Mouse (Mus musculus) olfactory bulb, adult 2 months (tissue): ENCODE data around the gene Mmgt2. TPM values are rescaled to one million over a fixed set of nuclear protein-coding genes. Genes with fewer than 3 reads are reported as not detected.

Experiments used
- H3K27ac ChIP-seq: fragments of 200-500 bp; 2 replicates; pipeline ENCODE4 v1.5.1; 2012; ENCODE audit warnings: low read depth, low read length; ENCODE audit not compliant: insufficient read depth
- H3K4me1 ChIP-seq: fragments of 200-500 bp; 2 replicates; pipeline ENCODE4 v1.6.1; 2012; ENCODE audit warnings: low read length; ENCODE audit not compliant: control insufficient read depth, insufficient read depth
- H3K4me3 ChIP-seq: fragments of 200-500 bp; 2 replicates; pipeline ENCODE4 v1.5.1; 2012; ENCODE audit warnings: mild to moderate bottlenecking, low read depth, low read length, moderate library complexity; ENCODE audit not compliant: insufficient read depth
- CTCF ChIP-seq: fragments of 200-500 bp; IDR thresholded peaks from 2 replicates; pipeline ENCODE4 v1.5.1; 2012; ENCODE audit warnings: low read depth, mild to moderate bottlenecking, low read length, moderate library complexity; ENCODE audit not compliant: insufficient read depth
- POLR2A ChIP-seq: fragments of 200-500 bp; IDR thresholded peaks from 2 replicates; pipeline ENCODE4 v1.6.1; 2012; ENCODE audit warnings: mild to moderate bottlenecking, low read depth, low read length, moderate library complexity; ENCODE audit not compliant: insufficient read depth
- WGBS: fragments of 180-500 bp; shearing (Covaris S2); methylation state at CpG from one replicate; pipeline ENCODE4 v1.1.7; 2018; 5-methylcytosine and 5-hydroxymethylcytosine counted together
- polyA plus RNA-seq: library from polyadenylated mRNA; stranded (reverse); fragments of >200 nt; gene quantifications from 2 replicates; pipeline ENCODE4 v1.2.4, GENCODE M21; 2012; ENCODE audit warnings: low replicate concordance; ENCODE audit not compliant: missing spikeins, insufficient read depth, insufficient read length

Mmgt2 gene
- polyA plus RNA-seq, 1 experiment = not detected

- Histone ChIP-seq H3K4me3 (no peak overlapping the region), H3K4me1 (peaks cover 9% of the 10 kb centered on the region), H3K27ac (no peak overlapping the region)
- TF ChIP-seq POLR2A = no peak
- no peak for TF ChIP-seq CTCF
- WGBS = 69% methylated on average over 3 of the region's 3 CpGs
Measured at GRCm38 (mm10) chr11:62651563-62651962, 3.1 kb downstream of the Mmgt2 start.

- H3K27ac ChIP-seq = no peak overlapping the region
- no peak for TF ChIP-seq CTCF
- no peak for TF ChIP-seq POLR2A
- 94% methylated on average over 3 of the region's 3 CpGs for WGBS
- peaks cover 9% of the 10 kb centered on the region for H3K4me1 ChIP-seq
- H3K4me3 ChIP-seq = no peak overlapping the region
Measured at GRCm38 (mm10) chr11:62652080-62652479, 3.6 kb downstream of the Mmgt2 start.

GRCm38 (mm10) chr11:62660885-62661284 is 12.4 kb downstream of the Mmgt2 start:
- H3K4me1 ChIP-seq = no peaks in the 10 kb centered on the region
- H3K4me3 ChIP-seq = no peak overlapping the region
- no peak for TF ChIP-seq POLR2A
- TF ChIP-seq CTCF = no peak
- no peak overlapping the region for H3K27ac ChIP-seq
- 52% methylated on average over 4 of the region's 4 CpGs for WGBS

- no peak for TF ChIP-seq POLR2A
- TF ChIP-seq CTCF = no peak
- Histone ChIP-seq H3K4me1 (no peaks in the 10 kb centered on the region), H3K4me3 (no peak overlapping the region), H3K27ac (no peak overlapping the region)
- 87% methylated on average over 6 of the region's 6 CpGs for WGBS
Measured at GRCm38 (mm10) chr11:62664250-62664649, 15.8 kb downstream of the Mmgt2 start.

GRCm38 (mm10) chr11:62668986-62669385 is 20.5 kb downstream of the Mmgt2 start:
- Histone ChIP-seq H3K4me3 (no peak overlapping the region), H3K4me1 (peaks cover 9% of the 10 kb centered on the region), H3K27ac (peak overlapping the region; percentile 59)
- TF ChIP-seq CTCF = no peak
- TF ChIP-seq POLR2A = no peak
- 42% methylated on average over 5 of the region's 5 CpGs for WGBS

GRCm38 (mm10) chr11:62669471-62669870 is 21.0 kb downstream of the Mmgt2 start:
- H3K27ac ChIP-seq = peak overlapping the region; percentile 99
- WGBS = 7% methylated on average over 12 of the region's 12 CpGs
- 0 out of 2 replicates have a peak overlapping the region, but pooled peaks have one; percentile 14 for H3K4me3 ChIP-seq
- no peak for TF ChIP-seq POLR2A
- no peak for TF ChIP-seq CTCF
- peaks cover 9% of the 10 kb centered on the region for H3K4me1 ChIP-seq

- Histone ChIP-seq H3K4me1 (peaks cover 9% of the 10 kb centered on the region), H3K27ac (peak overlapping the region; percentile 99), H3K4me3 (no peak overlapping the region)
- 67% methylated on average over 6 of the region's 6 CpGs for WGBS
- TF ChIP-seq POLR2A (no peak), CTCF (no peak)
Measured at GRCm38 (mm10) chr11:62670006-62670405, 21.5 kb downstream of the Mmgt2 start.

GRCm38 (mm10) chr11:62675480-62676289 is 27.2 kb downstream of the Mmgt2 start:
- H3K4me3 ChIP-seq = 0 out of 2 replicates have a peak overlapping the region, but pooled peaks have one; percentile 11
- WGBS = 19% methylated on average over 17 of the region's 17 CpGs
- peaks cover 8% of the 10 kb centered on the region for H3K4me1 ChIP-seq
- TF ChIP-seq POLR2A (no peak), CTCF (peak; percentile 74)
- no peak overlapping the region for H3K27ac ChIP-seq

GRCm38 (mm10) chr11:62676290-62676596 is 27.8 kb downstream of the Mmgt2 start:
- Histone ChIP-seq H3K27ac (no peak overlapping the region), H3K4me3 (no peak overlapping the region), H3K4me1 (peaks cover 6% of the 10 kb centered on the region; the same call in 1 of the 2 replicates)
- no peak for TF ChIP-seq CTCF
- no peak for TF ChIP-seq POLR2A
- 90% methylated on average over 4 of the region's 4 CpGs for WGBS

GRCm38 (mm10) chr11:62678778-62679354 is 30.4 kb downstream of the Mmgt2 start:
- Histone ChIP-seq H3K27ac (no peak overlapping the region), H3K4me1 (peaks cover 6% of the 10 kb centered on the region; the same call in 1 of the 2 replicates), H3K4me3 (no peak overlapping the region)
- 90% methylated on average over 7 of the region's 7 CpGs for WGBS
- TF ChIP-seq POLR2A = no peak
- no peak for TF ChIP-seq CTCF
